Mouse (Mus musculus): ENCODE data around the gene Rsl24d1.
A peak's percentile ranks its signal among the peaks of the same experiment; 100 is the strongest.
"Not testable (repeated sequence)": the region's sequence is repeated elsewhere in the genome, so short reads cannot be mapped to it uniquely, and the experiment has no call there.

Gene Rsl24d1

GRCm38 (mm10) chr9:73102181-73102580 is 11.0 kb upstream of the Rsl24d1 start, which contains the start of gene Gm20509:
Gene Gm20509 (plus strand): TSS chr9:73102470.
- no peak for DNase-seq (ENCODE audit: low spot score in 2 of 2)

- no peak for DNase-seq (ENCODE audit: low spot score in 2 of 2)
Measured at GRCm38 (mm10) chr9:73103159-73103879, 9.9 kb upstream of the Rsl24d1 start.

- DNase-seq (ENCODE audit: low spot score in 2 of 2), result no peak
Measured at GRCm38 (mm10) chr9:73103880-73104198, 9.4 kb upstream of the Rsl24d1 start.

- DNase-seq (ENCODE audit: low spot score in 2 of 2), result no peak
Measured at GRCm38 (mm10) chr9:73105141-73105540, 8.1 kb upstream of the Rsl24d1 start.

- no peak for DNase-seq (ENCODE audit: low spot score in 2 of 2)
Measured at GRCm38 (mm10) chr9:73105771-73106170, 7.5 kb upstream of the Rsl24d1 start.

GRCm38 (mm10) chr9:73116704-73117103 is 3.5 kb downstream of the Rsl24d1 start:
- DNase-seq (ENCODE audit: low spot score in 2 of 2), result not testable (repeated sequence)

- no peak for DNase-seq (ENCODE audit: low spot score in 2 of 2)
Measured at GRCm38 (mm10) chr9:73118012-73118411, 4.8 kb downstream of the Rsl24d1 start.

- peak in 1 of 2 experiments; percentile 29 for DNase-seq (ENCODE audit: low spot score in 2 of 2)
Measured at GRCm38 (mm10) chr9:73121735-73122134, 8.5 kb downstream of the Rsl24d1 start.

GRCm38 (mm10) chr9:73125043-73125570 is 11.9 kb downstream of the Rsl24d1 start:
- DNase-seq (ENCODE audit: low spot score in 2 of 2), result no peak

- DNase-seq (ENCODE audit: low spot score in 2 of 2), result no peak
Measured at GRCm38 (mm10) chr9:73127457-73127856, 14.2 kb downstream of the Rsl24d1 start.

GRCm38 (mm10) chr9:73129875-73130274 is 16.6 kb downstream of the Rsl24d1 start:
- no peak for DNase-seq (ENCODE audit: low spot score in 2 of 2)

GRCm38 (mm10) chr9:73130529-73130928 is 17.3 kb downstream of the Rsl24d1 start:
- no peak for DNase-seq (ENCODE audit: low spot score in 2 of 2)

- no peak for DNase-seq (ENCODE audit: low spot score in 2 of 2)
Measured at GRCm38 (mm10) chr9:73137341-73137886, 24.2 kb downstream of the Rsl24d1 start.

- DNase-seq (ENCODE audit: low spot score in 2 of 2), result no peak
Measured at GRCm38 (mm10) chr9:73154347-73154746, 41.1 kb downstream of the Rsl24d1 start.

- DNase-seq (ENCODE audit: low spot score in 2 of 2), result no peak
Measured at GRCm38 (mm10) chr9:73157968-73158367, 44.7 kb downstream of the Rsl24d1 start.

GRCm38 (mm10) chr9:73159265-73159664 is 46.0 kb downstream of the Rsl24d1 start:
- no peak for DNase-seq (ENCODE audit: low spot score in 2 of 2)

- DNase-seq (ENCODE audit: low spot score in 2 of 2), result peak; percentile 72 to 79
Measured at GRCm38 (mm10) chr9:73162571-73163333, 49.5 kb downstream of the Rsl24d1 start.

GRCm38 (mm10) chr9:73165631-73166030 is 52.4 kb downstream of the Rsl24d1 start:
- DNase-seq (ENCODE audit: low spot score in 2 of 2), result no peak
